Mouse (Mus musculus) forelimb bud, embryonic 11.5 days (tissue): Measurements from ENCODE around the gene Arsb.
A peak's percentile ranks its signal among the peaks of the same experiment; 100 is the strongest.

Experiments
- DNase-seq: peaks from one replicate; pipeline ENCODE4 v3.0.0-alpha.2; 2012; ENCODE audit warnings: low read depth, low spot score

The Arsb gene

GRCm38 (mm10) chr13:93921831-93922565, 150.6 kb downstream of the Arsb start:
- no peak for DNase-seq

- no peak for DNase-seq
Measured at GRCm38 (mm10) chr13:93922566-93922910, 151.1 kb downstream of the Arsb start.

- DNase-seq = no peak
Measured at GRCm38 (mm10) chr13:93924735-93925432, 153.5 kb downstream of the Arsb start.

- DNase-seq = peak; percentile 36
Measured at GRCm38 (mm10) chr13:93930561-93931340, 159.3 kb downstream of the Arsb start.

- no peak for DNase-seq
Measured at GRCm38 (mm10) chr13:93936455-93936854, 165.0 kb downstream of the Arsb start.

- no peak for DNase-seq
Measured at GRCm38 (mm10) chr13:93938118-93938517, 166.7 kb downstream of the Arsb start.

- no peak for DNase-seq
Measured at GRCm38 (mm10) chr13:93939363-93940127, 168.1 kb downstream of the Arsb start.

GRCm38 (mm10) chr13:93940742-93941531, 169.5 kb downstream of the Arsb start:
- DNase-seq = peak; percentile 46

- DNase-seq = no peak
Measured at GRCm38 (mm10) chr13:93950996-93951395, 179.6 kb downstream of the Arsb start.

- DNase-seq = no peak
Measured at GRCm38 (mm10) chr13:93951555-93951954, 180.1 kb downstream of the Arsb start.

GRCm38 (mm10) chr13:93952466-93952865, 181.0 kb downstream of the Arsb start:
- DNase-seq = no peak

- no peak for DNase-seq
Measured at GRCm38 (mm10) chr13:93957907-93958306, 186.5 kb downstream of the Arsb start.

GRCm38 (mm10) chr13:93966271-93966670, 194.8 kb downstream of the Arsb start:
- peak; percentile 57 for DNase-seq

GRCm38 (mm10) chr13:93967138-93967537, 195.7 kb downstream of the Arsb start:
- DNase-seq = peak; percentile 43

GRCm38 (mm10) chr13:93970115-93970514, 198.7 kb downstream of the Arsb start:
- no peak for DNase-seq

GRCm38 (mm10) chr13:93972423-93972822, 201.0 kb downstream of the Arsb start:
- DNase-seq = no peak

- DNase-seq = no peak
Measured at GRCm38 (mm10) chr13:93975668-93976067, 204.2 kb downstream of the Arsb start.

GRCm38 (mm10) chr13:93976897-93977530, 205.6 kb downstream of the Arsb start:
- no peak for DNase-seq

- DNase-seq = no peak
Measured at GRCm38 (mm10) chr13:93978703-93979495, 207.5 kb downstream of the Arsb start.

- no peak for DNase-seq
Measured at GRCm38 (mm10) chr13:93979754-93980153, 208.3 kb downstream of the Arsb start.
